Mouse (Mus musculus) bone marrow, adult 2 months (tissue): Measurements from ENCODE around the gene Lmna. TPM values are rescaled to one million over a fixed set of nuclear protein-coding genes. Genes with fewer than 3 reads are reported as not detected.

Source experiments
- H3K27ac ChIP-seq: fragments of 200-500 bp; 2 replicates; pipeline ENCODE4 v1.5.1; 2012; ENCODE audit warnings: low read depth, mild to moderate bottlenecking, control low read depth, inconsistent platforms, low read length; ENCODE audit not compliant: control insufficient read depth, poor library complexity, insufficient read depth
- H3K4me1 ChIP-seq: fragments of 200-500 bp; 2 replicates; pipeline ENCODE4 v1.6.1; 2011; ENCODE audit warnings: low read length; ENCODE audit not compliant: control insufficient read depth, insufficient read depth
- H3K4me3 ChIP-seq: fragments of 200-500 bp; replicated peaks from 2 replicates; pipeline ENCODE3; 2011; ENCODE audit warnings: mild to moderate bottlenecking, low read depth, low read length, control low read depth; ENCODE audit not compliant: control insufficient read depth
- CTCF ChIP-seq: fragments of 200-500 bp; IDR thresholded peaks from 2 replicates; pipeline ENCODE4 v1.5.1; 2011; ENCODE audit warnings: low read length, control low read depth; ENCODE audit not compliant: control insufficient read depth, insufficient read depth
- POLR2A ChIP-seq: fragments of 200-500 bp; IDR thresholded peaks from 2 replicates; pipeline ENCODE4 v1.6.1; 2011; ENCODE audit warnings: low read depth, mild to moderate bottlenecking, control low read depth, low read length, borderline replicate concordance; ENCODE audit not compliant: control insufficient read depth
- WGBS: fragments of 180-500 bp; shearing (Covaris S2); methylation state at CpG from one replicate; pipeline ENCODE4 v1.1.7; 2018; 5-methylcytosine and 5-hydroxymethylcytosine counted together
- polyA plus RNA-seq: library from polyadenylated mRNA; stranded (reverse); fragments of >200 nt; gene quantifications from 2 replicates; pipeline ENCODE4 v1.2.4, GENCODE M21; 2011; ENCODE audit warnings: low replicate concordance; ENCODE audit not compliant: missing spikeins, insufficient read depth, insufficient read length

Gene Lmna
- polyA plus RNA-seq, 1 experiment, result 69.6 TPM

DNA sequence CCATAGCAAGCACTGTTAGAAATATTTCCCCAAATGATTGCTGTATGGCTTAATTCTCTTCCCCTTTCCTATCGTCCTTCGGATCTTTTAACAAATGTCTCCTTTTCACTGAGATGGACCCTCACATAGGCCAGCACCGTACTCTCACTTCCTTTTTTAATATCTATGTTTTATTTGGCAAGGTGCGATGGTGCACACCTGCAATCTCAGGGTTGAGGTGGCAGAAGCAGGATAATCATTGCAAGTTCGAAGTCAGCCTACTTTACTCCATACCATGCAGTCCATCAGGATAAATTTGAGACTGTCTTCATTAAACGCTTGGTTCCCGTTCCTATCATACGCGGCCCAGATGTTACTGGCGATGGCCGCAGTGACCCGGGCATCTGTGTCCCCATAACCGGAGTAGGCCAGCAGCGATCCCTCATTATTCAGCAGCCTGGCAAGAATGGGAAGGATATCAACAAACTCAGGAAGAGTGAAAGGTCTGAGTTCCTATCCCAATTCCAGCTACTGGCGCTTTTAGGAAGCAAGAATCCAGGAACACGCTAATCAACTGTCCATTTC is 42.4 kb upstream of the Lmna start:
- 3% methylated on average over 16 of the region's 16 CpGs for WGBS
- H3K27ac ChIP-seq, result peak overlapping the region; percentile 85
- H3K4me3 ChIP-seq, result peak overlapping the region; percentile 98
- no peaks in the 10 kb centered on the region; the same call in 1 of the 2 replicates for H3K4me1 ChIP-seq
- TF ChIP-seq POLR2A, result no peak
- no peak for TF ChIP-seq CTCF

GRCm38 (mm10) chr3:88551586-88551985 is 41.8 kb upstream of the Lmna start:
- H3K4me3 ChIP-seq, result no peak overlapping the region
- TF ChIP-seq POLR2A (no peak), CTCF (no peak)
- WGBS, result 79% methylated on average over 4 of the region's 4 CpGs
- H3K27ac ChIP-seq, result no peak overlapping the region
- no peaks in the 10 kb centered on the region; the same call in 1 of the 2 replicates for H3K4me1 ChIP-seq

DNA sequence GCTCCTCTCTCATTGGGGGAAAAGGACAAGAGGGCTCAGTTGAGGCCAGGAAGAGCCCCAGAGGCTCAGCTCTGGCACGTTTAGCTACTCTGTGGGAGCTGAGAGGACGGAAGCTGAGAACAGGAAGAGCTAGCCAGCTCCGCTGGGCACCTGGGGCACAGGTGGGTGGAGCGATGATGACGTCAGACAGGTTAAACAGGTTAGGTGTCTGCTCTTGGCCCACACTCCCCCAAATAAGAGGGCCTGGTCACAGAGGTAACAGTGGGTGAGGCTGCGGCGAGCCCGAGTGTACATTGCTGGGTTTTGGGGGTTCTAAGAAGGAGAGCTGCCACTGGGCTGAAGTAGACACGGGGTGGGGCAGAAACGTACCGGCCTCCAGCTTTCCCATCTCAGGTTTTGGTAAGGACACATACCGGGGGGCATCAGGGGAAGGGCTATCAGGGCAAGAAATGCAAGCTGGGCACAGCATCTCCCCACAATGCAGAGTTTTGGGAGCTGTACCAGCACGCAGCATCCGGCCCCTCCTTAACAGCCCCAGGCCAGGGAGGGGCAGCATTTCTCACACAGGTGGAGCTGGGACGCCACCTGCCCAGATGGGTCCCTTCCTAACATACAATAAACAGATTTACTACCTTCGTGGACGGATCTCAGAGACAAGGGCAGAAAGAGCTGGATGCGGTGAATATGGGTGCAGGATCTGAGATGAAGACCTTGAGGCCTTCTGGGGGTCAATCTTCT is 38.6 kb upstream of the Lmna start, which contains the start of gene Rab25:
Gene Rab25, minus strand, starts transcription at position 121 of the 738 bp plus-strand sequence.
- no peak within 1 kb of the TSS for H3K27ac ChIP-seq
- 89% methylated on average over 18 of the region's 18 CpGs for WGBS
- no peak for TF ChIP-seq POLR2A
- TF ChIP-seq CTCF, result no peak
- H3K4me3 ChIP-seq, result no peak within 1 kb of the TSS
- H3K4me1 ChIP-seq, result peaks cover 5% of the 10 kb centered on the region

DNA sequence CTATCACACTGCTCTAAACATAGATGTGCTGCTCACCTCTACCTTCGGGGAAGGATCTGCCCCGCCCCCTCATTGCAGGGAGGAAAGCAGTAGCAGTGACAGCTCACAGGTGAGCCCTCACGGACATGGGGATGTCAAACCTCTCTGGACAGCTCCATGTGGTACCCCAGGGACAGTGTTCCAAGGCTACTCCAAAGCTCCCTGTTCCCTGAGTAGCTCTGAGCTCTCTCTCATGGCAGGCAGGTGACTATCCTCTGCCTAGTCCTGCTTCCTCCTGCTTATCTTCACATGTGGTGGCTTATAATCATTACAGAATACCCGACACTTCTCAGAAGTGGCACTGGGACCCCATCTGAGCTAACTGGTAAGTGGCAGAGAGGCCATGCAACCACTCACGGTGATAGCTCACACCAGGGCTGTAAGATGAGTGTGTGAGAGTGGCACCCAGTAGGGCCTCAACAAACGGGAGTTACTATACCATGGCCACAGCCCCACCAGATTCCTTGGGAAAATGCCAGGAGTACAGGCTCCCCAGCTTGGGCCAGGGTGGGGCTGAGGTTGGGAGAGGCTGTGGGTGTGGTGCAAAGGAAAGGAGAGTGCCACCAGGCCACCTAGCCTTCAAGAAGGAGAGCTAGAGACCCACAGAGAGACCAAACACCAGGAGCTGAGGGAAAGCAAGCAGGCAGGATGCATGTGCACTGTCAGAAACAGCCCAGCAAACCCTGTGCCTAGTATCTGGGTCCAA is 37.1 kb upstream of the Lmna start:
- Histone ChIP-seq H3K27ac (no peak overlapping the region), H3K4me1 (peaks cover 5% of the 10 kb centered on the region), H3K4me3 (no peak overlapping the region)
- TF ChIP-seq POLR2A, result no peak
- no peak for TF ChIP-seq CTCF
- 64% methylated on average over 6 of the region's 6 CpGs for WGBS

DNA sequence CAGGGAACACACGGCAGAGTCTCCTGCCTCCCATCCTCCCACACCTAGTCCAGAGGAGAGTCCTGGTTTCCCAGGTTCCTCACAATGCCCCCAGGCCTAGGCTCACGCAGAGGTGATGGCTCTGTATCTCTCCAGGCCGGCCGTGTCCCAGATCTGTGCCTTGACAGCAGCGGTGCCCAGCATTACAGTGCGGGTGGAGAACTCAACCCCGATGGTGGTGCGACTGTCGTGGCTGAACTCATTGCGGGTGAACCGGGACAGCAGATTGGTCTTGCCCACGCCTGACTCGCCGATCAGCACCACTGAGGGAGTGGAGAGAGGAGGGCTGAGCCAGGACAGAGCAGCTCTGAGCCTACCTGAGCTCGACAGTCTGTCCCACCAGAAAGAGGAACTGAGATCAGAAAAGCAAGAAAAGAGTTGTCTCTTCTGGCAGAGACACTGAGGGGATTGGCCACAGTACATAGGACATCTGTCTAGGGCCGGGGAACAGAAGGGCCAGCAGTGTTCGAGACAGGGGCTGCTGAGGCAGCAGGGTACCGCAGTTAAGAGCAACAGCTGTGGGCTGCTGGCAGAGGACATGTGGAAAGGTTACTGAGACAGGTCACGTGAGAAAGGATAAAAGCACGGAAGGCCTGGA is 35.3 kb upstream of the Lmna start:
- peaks cover 5% of the 10 kb centered on the region for H3K4me1 ChIP-seq
- WGBS, result 53% methylated on average over 20 of the region's 20 CpGs
- 0 out of 2 replicates have a peak, but pooled peaks have one; percentile 2 for TF ChIP-seq CTCF
- TF ChIP-seq POLR2A, result no peak
- H3K4me3 ChIP-seq, result no peak overlapping the region
- no peak overlapping the region for H3K27ac ChIP-seq

DNA sequence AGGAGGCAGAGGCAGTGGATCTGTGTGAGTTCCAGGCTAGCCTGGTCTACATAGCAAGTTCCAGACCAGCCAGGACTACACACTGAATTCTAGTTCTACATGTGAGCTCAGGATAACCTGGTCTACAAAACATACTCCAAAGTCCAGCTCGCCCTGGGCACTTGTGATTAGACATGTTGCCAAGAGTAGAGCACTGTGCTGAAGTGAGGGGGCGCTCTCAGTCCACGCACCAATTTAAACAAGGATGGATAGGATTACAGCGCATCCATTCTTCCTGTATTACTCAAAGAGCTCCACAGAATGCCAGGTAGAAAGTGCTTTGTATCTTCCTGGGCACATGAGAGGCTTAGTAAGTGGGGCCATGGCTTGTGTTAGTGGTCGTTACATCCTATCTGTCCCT is 34.8 kb upstream of the Lmna start:
- TF ChIP-seq POLR2A (no peak), CTCF (peak; percentile 40; the same call in 1 of the 2 replicates)
- Histone ChIP-seq H3K4me1 (peaks cover 5% of the 10 kb centered on the region), H3K4me3 (no peak overlapping the region), H3K27ac (no peak overlapping the region)
- WGBS, result 67% methylated on average over 5 of the region's 5 CpGs

GRCm38 (mm10) chr3:88543651-88544410 is 34.1 kb upstream of the Lmna start:
- TF ChIP-seq POLR2A (no peak), CTCF (no peak)
- H3K27ac ChIP-seq, result no peak overlapping the region
- no peak overlapping the region for H3K4me3 ChIP-seq
- 43% methylated on average over 5 of the region's 5 CpGs for WGBS
- H3K4me1 ChIP-seq, result peaks cover 5% of the 10 kb centered on the region
